Mouse (Mus musculus): ENCODE measurements around the gene Arhgap1. TPM values are rescaled to one million over a fixed set of nuclear protein-coding genes. Genes with fewer than 3 reads are reported as not detected.
"Not testable (repeated sequence)": the region's sequence is repeated elsewhere in the genome, so short reads cannot be mapped to it uniquely, and the experiment has no call there.

Gene Arhgap1
- polyA plus RNA-seq (2015; fragmentation: Nextera tagmentation; extraction: Ambion mirVana) = 151 and 163 TPM in 2 replicates

GRCm38 (mm10) chr2:91649553-91650359 lies at the start of gene Arhgap1, which contains the start of gene Zfp408:
Gene Arhgap1, plus strand, starts transcription at chr2:91649860.
Gene Zfp408, minus strand, starts transcription at chr2:91649791.
- TF ChIP-seq CTCF (IDR thresholded peaks at IDR 0.05) (no peak), EP300 (IDR thresholded peaks at IDR 0.05) (peak; percentile 87)
- under 1% methylated on average over 43 of the region's 44 CpGs for WGBS
- ATAC-seq (peak; percentile 96), DNase-seq (ENCODE audit: low spot score) (peak; percentile 100)
- no peaks in the 10 kb centered on the region for H3K9me3 ChIP-seq (ENCODE audit: low read length)
- H3K4me2 ChIP-seq (replicated peaks; ENCODE audit: low read depth, low read length) = peak within 1 kb of the TSS; percentile 88
- peak within 1 kb of the TSS; percentile 91 for H3K9ac ChIP-seq (replicated peaks; ENCODE audit: low read depth)
- H3K27ac ChIP-seq (ENCODE audit: low read length) = peak within 1 kb of the TSS; percentile 95
- peaks cover 6% of the 10 kb centered on the region; the same call in 1 of the 2 replicates for H3K4me1 ChIP-seq (ENCODE audit: insufficient read depth, low read depth, low read length)
- peaks cover 21% of the 10 kb centered on the region for H3K36me3 ChIP-seq (ENCODE audit: insufficient read depth, low read length)
- H3K27me3 ChIP-seq (replicated peaks; ENCODE audit: insufficient read depth, low read length) = no peaks in the 10 kb centered on the region
- peak within 1 kb of the TSS; percentile 66 for H3K4me3 ChIP-seq (ENCODE audit: low read depth, low read length)

DNA sequence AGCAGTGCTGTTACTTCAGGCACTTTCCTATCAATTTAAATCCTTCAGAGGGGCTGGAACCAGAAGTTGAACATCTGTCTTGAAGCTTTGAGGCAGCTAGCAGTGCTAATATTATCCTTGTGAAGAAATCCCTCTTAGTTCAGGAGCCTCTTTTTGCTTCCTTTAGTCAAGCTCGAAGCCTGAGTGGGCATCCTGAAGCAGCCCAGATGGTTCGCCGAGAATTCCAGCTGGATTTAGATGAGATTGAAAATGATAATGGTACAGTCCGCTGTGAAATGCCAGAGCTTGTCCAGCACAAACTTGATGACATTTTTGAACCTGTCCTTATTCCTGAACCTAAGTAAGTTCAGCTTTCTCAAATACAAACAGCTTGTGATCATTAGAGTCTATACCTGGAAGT lies 49.2 kb upstream of the Arhgap1 start:
- Histone ChIP-seq H3K27me3 (replicated peaks; ENCODE audit: insufficient read depth, low read length) (no peaks in the 10 kb centered on the region), H3K27ac (ENCODE audit: low read length) (no peak overlapping the region), H3K9ac (replicated peaks; ENCODE audit: low read depth) (no peak overlapping the region), H3K4me3 (ENCODE audit: low read depth, low read length) (no peak overlapping the region), H3K4me1 (ENCODE audit: insufficient read depth, low read depth, low read length) (no peaks in the 10 kb centered on the region), H3K4me2 (replicated peaks; ENCODE audit: low read depth, low read length) (no peak overlapping the region), H3K9me3 (ENCODE audit: low read length) (no peaks in the 10 kb centered on the region), H3K36me3 (ENCODE audit: insufficient read depth, low read length) (peaks cover 44% of the 10 kb centered on the region)
- 96% methylated on average over 4 of the region's 4 CpGs for WGBS
- no peak for TF ChIP-seq EP300 (IDR thresholded peaks at IDR 0.05)
- TF ChIP-seq CTCF (IDR thresholded peaks at IDR 0.05) = no peak
- ATAC-seq (no peak), DNase-seq (ENCODE audit: low spot score) (no peak)

GRCm38 (mm10) chr2:91602389-91602788 lies 47.3 kb upstream of the Arhgap1 start:
- H3K36me3 ChIP-seq (ENCODE audit: insufficient read depth, low read length) = peaks cover 41% of the 10 kb centered on the region
- H3K9me3 ChIP-seq (ENCODE audit: low read length) = no peaks in the 10 kb centered on the region
- 79% methylated on average over 4 of the region's 4 CpGs for WGBS
- no peak overlapping the region for H3K4me2 ChIP-seq (replicated peaks; ENCODE audit: low read depth, low read length)
- DNase-seq (ENCODE audit: low spot score) (peak; percentile 12), ATAC-seq (no peak)
- no peak overlapping the region for H3K27ac ChIP-seq (ENCODE audit: low read length)
- H3K4me3 ChIP-seq (ENCODE audit: low read depth, low read length) = no peak overlapping the region
- no peaks in the 10 kb centered on the region for H3K4me1 ChIP-seq (ENCODE audit: insufficient read depth, low read depth, low read length)
- H3K9ac ChIP-seq (replicated peaks; ENCODE audit: low read depth) = no peak overlapping the region
- no peaks in the 10 kb centered on the region for H3K27me3 ChIP-seq (replicated peaks; ENCODE audit: insufficient read depth, low read length)
- peak; percentile 47 for TF ChIP-seq CTCF (IDR thresholded peaks at IDR 0.05)
- no peak for TF ChIP-seq EP300 (IDR thresholded peaks at IDR 0.05)

DNA sequence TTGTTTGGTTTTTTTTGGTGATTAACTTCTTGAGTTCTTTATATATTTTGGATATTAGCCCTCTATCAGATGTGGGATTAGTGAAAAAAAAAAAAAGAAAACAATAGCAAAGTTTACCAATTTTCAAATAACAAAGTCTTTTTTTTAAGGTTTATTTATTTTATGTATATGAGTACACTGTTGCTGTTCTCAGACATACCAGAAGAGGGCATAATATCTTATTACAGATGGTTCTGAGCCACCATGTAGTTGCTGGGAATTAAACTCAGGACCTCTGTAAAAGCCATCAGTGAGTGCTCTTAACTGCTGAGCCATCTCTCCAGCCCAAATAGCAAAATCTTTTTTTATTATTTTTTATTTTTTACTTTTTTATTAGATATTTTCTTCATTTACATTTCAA lies 40.3 kb upstream of the Arhgap1 start:
- H3K27ac ChIP-seq (ENCODE audit: low read length); DNase-seq (ENCODE audit: low spot score); H3K27me3 ChIP-seq (replicated peaks; ENCODE audit: insufficient read depth, low read length); H3K36me3 ChIP-seq (ENCODE audit: insufficient read depth, low read length); H3K9me3 ChIP-seq (ENCODE audit: low read length); H3K4me3 ChIP-seq (ENCODE audit: low read depth, low read length); H3K4me1 ChIP-seq (ENCODE audit: insufficient read depth, low read depth, low read length); ATAC-seq; H3K4me2 ChIP-seq (replicated peaks; ENCODE audit: low read depth, low read length); H3K9ac ChIP-seq (replicated peaks; ENCODE audit: low read depth): not testable (repeated sequence)

DNA sequence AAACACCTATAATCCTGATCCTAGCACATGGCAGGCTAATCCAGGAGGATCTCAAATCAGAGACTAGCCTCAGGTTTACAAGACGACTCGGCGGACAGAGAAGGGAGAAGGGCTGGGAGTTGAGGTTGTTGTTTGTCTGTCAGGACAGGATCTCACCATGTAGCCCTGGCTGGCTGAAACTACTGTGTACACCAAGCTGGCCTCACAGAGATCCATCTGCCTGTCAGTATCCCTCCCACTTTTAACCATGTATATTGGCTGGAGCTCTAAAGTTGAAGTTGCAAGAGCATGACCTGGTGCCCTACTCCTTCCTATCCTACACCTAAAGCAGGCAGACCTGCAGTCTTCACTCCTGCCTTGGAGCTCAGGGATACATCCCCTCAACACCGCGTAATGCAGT lies 27.3 kb upstream of the Arhgap1 start:
- Histone ChIP-seq H3K4me3 (ENCODE audit: low read depth, low read length) (no peak overlapping the region), H3K9me3 (ENCODE audit: low read length) (no peaks in the 10 kb centered on the region), H3K36me3 (ENCODE audit: insufficient read depth, low read length) (peaks cover 18% of the 10 kb centered on the region), H3K27me3 (replicated peaks; ENCODE audit: insufficient read depth, low read length) (no peaks in the 10 kb centered on the region), H3K27ac (ENCODE audit: low read length) (no peak overlapping the region), H3K4me2 (replicated peaks; ENCODE audit: low read depth, low read length) (no peak overlapping the region), H3K9ac (replicated peaks; ENCODE audit: low read depth) (no peak overlapping the region), H3K4me1 (ENCODE audit: insufficient read depth, low read depth, low read length) (no peaks in the 10 kb centered on the region)
- DNase-seq (ENCODE audit: low spot score) (no peak), ATAC-seq (no peak)
- WGBS = 96% methylated on average over 5 of the region's 5 CpGs
- no peak for TF ChIP-seq CTCF (IDR thresholded peaks at IDR 0.05)
- TF ChIP-seq EP300 (IDR thresholded peaks at IDR 0.05) = no peak

DNA sequence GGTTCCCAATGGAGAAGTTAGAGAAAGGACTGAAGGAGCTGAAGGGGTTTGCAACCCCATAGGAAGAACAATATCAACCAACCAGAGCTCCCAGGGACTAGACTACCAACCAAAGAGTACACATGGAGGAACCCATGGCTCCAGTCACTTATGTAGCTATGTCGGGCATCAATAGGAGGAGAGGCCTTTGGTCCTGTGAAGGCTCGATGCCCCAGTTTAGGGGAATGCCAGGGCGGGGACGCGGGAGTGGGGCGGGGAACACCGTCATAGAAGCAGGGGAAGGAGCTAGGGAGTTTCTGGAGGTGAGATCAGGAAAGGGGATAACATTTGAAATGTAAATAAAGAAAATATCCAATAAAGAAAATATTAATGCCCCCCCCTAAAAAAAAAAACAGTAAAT lies 26.3 kb upstream of the Arhgap1 start:
- H3K4me1 ChIP-seq (ENCODE audit: insufficient read depth, low read depth, low read length); H3K27me3 ChIP-seq (replicated peaks; ENCODE audit: insufficient read depth, low read length); DNase-seq (ENCODE audit: low spot score); H3K4me2 ChIP-seq (replicated peaks; ENCODE audit: low read depth, low read length); H3K9ac ChIP-seq (replicated peaks; ENCODE audit: low read depth); ATAC-seq; H3K4me3 ChIP-seq (ENCODE audit: low read depth, low read length); H3K27ac ChIP-seq (ENCODE audit: low read length); H3K9me3 ChIP-seq (ENCODE audit: low read length): not testable (repeated sequence)
- WGBS = 97% methylated on average over 7 of the region's 7 CpGs
- peaks cover 10% of the 10 kb centered on the region; the same call in 1 of the 2 replicates for H3K36me3 ChIP-seq (ENCODE audit: insufficient read depth, low read length)

All from lung, postnatal 0 days (tissue).